Comparison of ENCODE assay signal across 9 mouse cellular contexts in genomic region chr11:115975083-115975420, GRCm38 (mm10). TPM values are rescaled to one million over a fixed set of nuclear protein-coding genes. Genes with fewer than 3 reads are reported as not detected.
DNase-seq lines count a peak whose midpoint lies in the region; ATAC-seq and TF ChIP-seq lines count a peak whose summit lies in the region.
"Had no signal": no experiment of that assay in that cellular context is flagged by ENCODE, and none has a peak within 500 bp of the region (broad histone marks: within the 10 kb centered on the region; RNA-seq: fewer than 3 reads in every experiment).

No protein-coding gene starts in this region.

- no peak for TF ChIP-seq CTCF in hindbrain, postnatal 0 days (IDR thresholded peaks at IDR 0.05; ENCODE audit: low read depth)
- TF ChIP-seq CTCF in midbrain, postnatal 0 days (IDR thresholded peaks at IDR 0.05), result no peak

- peaks cover 22% of the 10 kb centered on the region for H3K27me3 ChIP-seq in kidney, embryonic 16.5 days (ENCODE audit: insufficient read depth, low read length)
- H3K27me3 ChIP-seq in embryonic facial prominence, embryonic 12.5 days, result peaks cover 52% of the 10 kb centered on the region
- peaks cover 7% of the 10 kb centered on the region; the same call in 1 of the 2 replicates for H3K27me3 ChIP-seq in hindbrain, postnatal 0 days (ENCODE audit: insufficient read depth, low read length)
- H3K27me3 ChIP-seq in midbrain, postnatal 0 days (ENCODE audit: insufficient read depth, low read length), result peaks cover 24% of the 10 kb centered on the region

- 0 out of 2 replicates have a peak, but pooled peaks have one; percentile 16 for ATAC-seq in kidney, embryonic 16.5 days (ENCODE audit: low FRiP score, low TSS enrichment)
- no peak for ATAC-seq in embryonic facial prominence, embryonic 12.5 days (ENCODE audit: insufficient number of reproducible peaks, insufficient read depth, low FRiP score, low TSS enrichment)
- ATAC-seq in hindbrain, postnatal 0 days, result peak; percentile 55; the same call in 1 of the 2 replicates
- ATAC-seq in midbrain, postnatal 0 days (ENCODE audit: low FRiP score), result no peak
- ATAC-seq in erythroid progenitor cell, adult 5-6 weeks (replicated peaks; ENCODE audit: low FRiP score, poor library complexity, severe bottlenecking), result no peak

- no peak for DNase-seq in kidney, postnatal 25 days
- DNase-seq in hindbrain, postnatal 0 days (ENCODE audit: low spot score), result peak; percentile 32
- no peak for DNase-seq in midbrain, postnatal 0 days (ENCODE audit: low spot score)
- DNase-seq in adipocyte (ENCODE audit: low spot score), result no peak
- DNase-seq in cerebellum, adult 9-11 months, result no peak

- no peaks in the 10 kb centered on the region for H3K9me3 ChIP-seq in kidney, embryonic 16.5 days (ENCODE audit: low read length)
- H3K9me3 ChIP-seq in embryonic facial prominence, embryonic 12.5 days, result no peaks in the 10 kb centered on the region
- H3K9me3 ChIP-seq in hindbrain, postnatal 0 days (ENCODE audit: low read length), result no peaks in the 10 kb centered on the region
- no peaks in the 10 kb centered on the region for H3K9me3 ChIP-seq in midbrain, postnatal 0 days (ENCODE audit: low read length)

- no peaks in the 10 kb centered on the region for H3K36me3 ChIP-seq in kidney, embryonic 16.5 days (ENCODE audit: insufficient read depth, low read length)
- H3K36me3 ChIP-seq in embryonic facial prominence, embryonic 12.5 days, result no peaks in the 10 kb centered on the region
- H3K36me3 ChIP-seq in hindbrain, postnatal 0 days (ENCODE audit: insufficient read depth, low read length), result no peaks in the 10 kb centered on the region
- no peaks in the 10 kb centered on the region for H3K36me3 ChIP-seq in midbrain, postnatal 0 days (ENCODE audit: insufficient read depth, low read length)

- peak overlapping the region; percentile 58 for H3K9ac ChIP-seq in kidney, embryonic 16.5 days (replicated peaks; ENCODE audit: low read length)
- peak overlapping the region; percentile 42 for H3K9ac ChIP-seq in embryonic facial prominence, embryonic 12.5 days
- peak overlapping the region; percentile 45 for H3K9ac ChIP-seq in hindbrain, postnatal 0 days (replicated peaks; ENCODE audit: low read length)
- H3K9ac ChIP-seq in midbrain, postnatal 0 days (replicated peaks; ENCODE audit: low read length, poor library complexity, severe bottlenecking), result peak overlapping the region; percentile 29; the same call in 1 of the 2 replicates

- peak overlapping the region; percentile 72 for H3K4me2 ChIP-seq in kidney, embryonic 16.5 days (replicated peaks; ENCODE audit: low read depth, low read length)
- H3K4me2 ChIP-seq in embryonic facial prominence, embryonic 12.5 days (replicated peaks), result peak overlapping the region; percentile 63
- H3K4me2 ChIP-seq in hindbrain, postnatal 0 days (ENCODE audit: low read depth, low read length), result peak overlapping the region; percentile 61
- H3K4me2 ChIP-seq in midbrain, postnatal 0 days (ENCODE audit: low read depth, low read length, poor library complexity, severe bottlenecking), result peak overlapping the region; percentile 62

- peak overlapping the region; percentile 51 for H3K4me3 ChIP-seq in kidney, embryonic 16.5 days (ENCODE audit: low read length)
- peak overlapping the region; percentile 40 for H3K4me3 ChIP-seq in embryonic facial prominence, embryonic 12.5 days
- peak overlapping the region; percentile 37 for H3K4me3 ChIP-seq in hindbrain, postnatal 0 days (ENCODE audit: low read length)
- peak overlapping the region; percentile 38 for H3K4me3 ChIP-seq in midbrain, postnatal 0 days (ENCODE audit: low read depth, low read length)

- H3K27ac ChIP-seq in kidney, embryonic 16.5 days (ENCODE audit: low read length), result no peak overlapping the region
- no peak overlapping the region for H3K27ac ChIP-seq in embryonic facial prominence, embryonic 12.5 days
- 0 out of 2 replicates have a peak overlapping the region, but pooled peaks have one; percentile 3 for H3K27ac ChIP-seq in hindbrain, postnatal 0 days
- H3K27ac ChIP-seq in midbrain, postnatal 0 days (ENCODE audit: low read depth, low read length), result no peak overlapping the region
- H3K27ac ChIP-seq: macrophage had no signal

- H3K4me1 ChIP-seq in kidney, embryonic 16.5 days (ENCODE audit: insufficient read depth, low read length), result peaks cover 13% of the 10 kb centered on the region
- peaks cover 7% of the 10 kb centered on the region; the same call in 1 of the 2 replicates for H3K4me1 ChIP-seq in embryonic facial prominence, embryonic 12.5 days
- 0 out of 2 replicates have a peak, but pooled peaks cover 3% of the 10 kb centered on the region for H3K4me1 ChIP-seq in hindbrain, postnatal 0 days (ENCODE audit: insufficient read depth, low read length)
- no peaks in the 10 kb centered on the region; the same call in 1 of the 2 replicates for H3K4me1 ChIP-seq in midbrain, postnatal 0 days (ENCODE audit: insufficient read depth, low read length)

- 1% methylated on average over 16 of the region's 18 CpGs for WGBS in kidney, embryonic 16.5 days
- 3% methylated on average over 18 of the region's 18 CpGs for WGBS in embryonic facial prominence, embryonic 12.5 days
- WGBS in hindbrain, postnatal 0 days, result 3% methylated on average over 16 of the region's 18 CpGs
- WGBS in midbrain, postnatal 0 days, result 2% methylated on average over 18 of the region's 18 CpGs

RNA-seq across cellular contexts. Expression of gene Itgb4, which starts 0.5 kb away (rescaled TPM):
- 2.5 and 3.4 TPM in 2 replicates for polyA plus RNA-seq in kidney, embryonic 16.5 days (2015; fragmentation: Nextera tagmentation; extraction: Ambion mirVana)
- 4.1 and 4.2 TPM in 2 replicates for polyA plus RNA-seq in embryonic facial prominence, embryonic 12.5 days (2016; fragmentation: Nextera tagmentation; extraction: Ambion mirVana)
- 1.7 and 3.1 TPM in 2 replicates for total RNA-seq in hindbrain, postnatal 0 days (2014; rRNA removed)
- 2.2 and 2.8 TPM in 2 replicates for polyA plus RNA-seq in hindbrain, postnatal 0 days (2015; fragmentation: Nextera tagmentation; extraction: Ambion mirVana)
- total RNA-seq in midbrain, postnatal 0 days (2014; rRNA removed), result 2.2 and 3.0 TPM in 2 replicates
- 1.0 and 1.2 TPM in 2 replicates for polyA plus RNA-seq in midbrain, postnatal 0 days (2015; fragmentation: Nextera tagmentation; extraction: Ambion mirVana)
- not detected in 2 replicates for total RNA-seq in erythroid progenitor cell, adult 5-6 weeks (2015; ENCODE audit: low replicate concordance)
- total RNA-seq in erythroid progenitor cell, adult 5-6 weeks (2017; ENCODE audit: low replicate concordance), result not detected in 2 replicates
- polyA plus RNA-seq: macrophage had no signal

RNA-seq across cellular contexts. Expression of gene Galk1, which starts 37.5 kb away (rescaled TPM):
- polyA plus RNA-seq in kidney, embryonic 16.5 days (2015; fragmentation: Nextera tagmentation; extraction: Ambion mirVana), result 222 and 240 TPM in 2 replicates
- polyA plus RNA-seq in embryonic facial prominence, embryonic 12.5 days (2016; fragmentation: Nextera tagmentation; extraction: Ambion mirVana), result 165 and 169 TPM in 2 replicates
- total RNA-seq in hindbrain, postnatal 0 days (2014; rRNA removed), result 51.5 and 52.3 TPM in 2 replicates
- polyA plus RNA-seq in hindbrain, postnatal 0 days (2015; fragmentation: Nextera tagmentation; extraction: Ambion mirVana), result 60.3 and 61.7 TPM in 2 replicates
- 36.3 and 44.0 TPM in 2 replicates for total RNA-seq in midbrain, postnatal 0 days (2014; rRNA removed)
- 47.7 and 49.5 TPM in 2 replicates for polyA plus RNA-seq in midbrain, postnatal 0 days (2015; fragmentation: Nextera tagmentation; extraction: Ambion mirVana)
- total RNA-seq in erythroid progenitor cell, adult 5-6 weeks (2015; ENCODE audit: low replicate concordance), result 3.4 TPM in 1 of 2 replicates, not detected in the other
- total RNA-seq in erythroid progenitor cell, adult 5-6 weeks (2017; ENCODE audit: low replicate concordance), result 1.3 and 5.1 TPM in 2 replicates

RNA-seq across cellular contexts. Expression of gene Recql5, which starts 41.8 kb away (rescaled TPM):
- 25.3 and 26.9 TPM in 2 replicates for polyA plus RNA-seq in kidney, embryonic 16.5 days (2015; fragmentation: Nextera tagmentation; extraction: Ambion mirVana)
- polyA plus RNA-seq in embryonic facial prominence, embryonic 12.5 days (2016; fragmentation: Nextera tagmentation; extraction: Ambion mirVana), result 26.3 and 28.7 TPM in 2 replicates
- 11.4 and 14.3 TPM in 2 replicates for total RNA-seq in hindbrain, postnatal 0 days (2014; rRNA removed)
- 7.9 and 9.9 TPM in 2 replicates for polyA plus RNA-seq in hindbrain, postnatal 0 days (2015; fragmentation: Nextera tagmentation; extraction: Ambion mirVana)
- 18.9 and 20.4 TPM in 2 replicates for total RNA-seq in midbrain, postnatal 0 days (2014; rRNA removed)
- 8.0 and 10.5 TPM in 2 replicates for polyA plus RNA-seq in midbrain, postnatal 0 days (2015; fragmentation: Nextera tagmentation; extraction: Ambion mirVana)
- 16.3 and 17.7 TPM in 2 replicates for total RNA-seq in erythroid progenitor cell, adult 5-6 weeks (2015; ENCODE audit: low replicate concordance)
- 13.8 and 33.5 TPM in 2 replicates for total RNA-seq in erythroid progenitor cell, adult 5-6 weeks (2017; ENCODE audit: low replicate concordance)

RNA-seq across cellular contexts. Expression of gene Sap30bp, which starts 42.0 kb away (rescaled TPM):
- polyA plus RNA-seq in kidney, embryonic 16.5 days (2015; fragmentation: Nextera tagmentation; extraction: Ambion mirVana), result 35.9 and 38.9 TPM in 2 replicates
- polyA plus RNA-seq in embryonic facial prominence, embryonic 12.5 days (2016; fragmentation: Nextera tagmentation; extraction: Ambion mirVana), result 46.9 and 47.0 TPM in 2 replicates
- 46.4 and 52.8 TPM in 2 replicates for total RNA-seq in hindbrain, postnatal 0 days (2014; rRNA removed)
- polyA plus RNA-seq in hindbrain, postnatal 0 days (2015; fragmentation: Nextera tagmentation; extraction: Ambion mirVana), result 39.2 and 42.8 TPM in 2 replicates
- 44.3 and 46.4 TPM in 2 replicates for total RNA-seq in midbrain, postnatal 0 days (2014; rRNA removed)
- polyA plus RNA-seq in midbrain, postnatal 0 days (2015; fragmentation: Nextera tagmentation; extraction: Ambion mirVana), result 43.3 and 54.3 TPM in 2 replicates
- total RNA-seq in erythroid progenitor cell, adult 5-6 weeks (2015; ENCODE audit: low replicate concordance), result 16.6 and 17.6 TPM in 2 replicates
- 224 and 296 TPM in 2 replicates for total RNA-seq in erythroid progenitor cell, adult 5-6 weeks (2017; ENCODE audit: low replicate concordance)

RNA-seq across cellular contexts. Expression of gene H3f3b, which starts 52.7 kb away (rescaled TPM):
- polyA plus RNA-seq in kidney, embryonic 16.5 days (2015; fragmentation: Nextera tagmentation; extraction: Ambion mirVana), result 1,676 and 1,744 TPM in 2 replicates
- 2,246 and 2,293 TPM in 2 replicates for polyA plus RNA-seq in embryonic facial prominence, embryonic 12.5 days (2016; fragmentation: Nextera tagmentation; extraction: Ambion mirVana)
- total RNA-seq in hindbrain, postnatal 0 days (2014; rRNA removed), result 603 and 627 TPM in 2 replicates
- 2,179 and 2,253 TPM in 2 replicates for polyA plus RNA-seq in hindbrain, postnatal 0 days (2015; fragmentation: Nextera tagmentation; extraction: Ambion mirVana)
- total RNA-seq in midbrain, postnatal 0 days (2014; rRNA removed), result 568 and 792 TPM in 2 replicates
- polyA plus RNA-seq in midbrain, postnatal 0 days (2015; fragmentation: Nextera tagmentation; extraction: Ambion mirVana), result 2,143 and 2,254 TPM in 2 replicates
- 711 and 715 TPM in 2 replicates for total RNA-seq in erythroid progenitor cell, adult 5-6 weeks (2015; ENCODE audit: low replicate concordance)
- total RNA-seq in erythroid progenitor cell, adult 5-6 weeks (2017; ENCODE audit: low replicate concordance), result 555 and 685 TPM in 2 replicates

Comparison
In these comparisons a context has a peak if more than half of its experiments do, and no peak if none do; other contexts are left out.
1. ATAC-seq: peak in kidney, embryonic 16.5 days (single experiment) and hindbrain, postnatal 0 days (single experiment); none in embryonic facial prominence, embryonic 12.5 days (single experiment), midbrain, postnatal 0 days (single experiment) and erythroid progenitor cell, adult 5-6 weeks (single experiment).
2. Peak in every context shown above with its lines, with median percentiles within 50 percentile points of each other: H3K4me2 ChIP-seq, H3K4me3 ChIP-seq and H3K9ac ChIP-seq.